Mouse (Mus musculus): ENCODE data around the gene Rpl38.

DNA sequence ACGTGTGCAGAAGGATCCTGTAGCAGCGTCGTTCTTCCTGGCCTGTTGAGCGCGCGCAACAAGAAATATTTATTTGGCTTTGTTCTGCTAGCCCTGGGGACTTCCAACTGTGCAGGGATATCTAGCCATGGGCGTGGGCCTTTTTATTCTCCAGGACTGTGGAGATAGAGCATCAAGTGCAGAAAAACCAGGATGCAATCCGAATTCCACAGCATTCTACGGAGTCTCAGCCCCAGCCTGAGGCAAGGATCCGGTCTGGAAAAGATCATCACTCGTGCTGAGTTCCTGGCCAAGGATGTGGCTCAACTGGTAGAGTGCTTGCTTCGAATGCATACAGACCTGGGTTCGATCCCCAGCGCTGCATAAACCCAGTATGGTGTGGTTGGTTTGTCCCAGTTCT lies 6.2 kb upstream of the Rpl38 start:
- no peak for TF ChIP-seq CTCF (IDR thresholded peaks at IDR 0.05; ENCODE audit: borderline replicate concordance, insufficient read depth, low read length)
- no peak for TF ChIP-seq POLR2A (IDR thresholded peaks at IDR 0.05; ENCODE audit: low read depth, low read length)

All from embryonic fibroblast, embryonic 13.5 days (primary cell).